ENCODE assay signal across 10 mouse cellular contexts in genomic region chr19:8838041-8838730, GRCm38 (mm10). TPM values are rescaled to one million over a fixed set of nuclear protein-coding genes. Genes with fewer than 3 reads are reported as not detected.
DNase-seq lines count a peak whose midpoint lies in the region; ATAC-seq and TF ChIP-seq lines count a peak whose summit lies in the region.
"Had no signal": no experiment of that assay in that cellular context is flagged by ENCODE, and none has a peak within 500 bp of the region (broad histone marks: within the 10 kb centered on the region; RNA-seq: fewer than 3 reads in every experiment).

No protein-coding gene starts in this region.

- intact Hi-C loops in gastrocnemius, adult 2 months (cut with DNase I), result no loop called here

- H3K4me1 ChIP-seq in E14TG2a.4 (replicated peaks; ENCODE audit: low read depth, low read length), result peaks cover 58% of the 10 kb centered on the region
- peaks cover 32% of the 10 kb centered on the region for H3K4me1 ChIP-seq in embryonic facial prominence, embryonic 15.5 days
- H3K4me1 ChIP-seq in hindbrain, embryonic 16.5 days (ENCODE audit: control insufficient read depth, insufficient read depth, low read depth, low read length), result peaks cover 12% of the 10 kb centered on the region
- H3K4me1 ChIP-seq in limb, embryonic 15.5 days, result peaks cover 32% of the 10 kb centered on the region

- ATAC-seq in embryonic facial prominence, embryonic 15.5 days (ENCODE audit: insufficient number of reproducible peaks, low FRiP score, low TSS enrichment, low read depth), result no peak
- peak; percentile 6; the same call in 1 of the 2 replicates for ATAC-seq in hindbrain, embryonic 16.5 days
- ATAC-seq in limb, embryonic 15.5 days (ENCODE audit: insufficient number of reproducible peaks, low FRiP score, low TSS enrichment, low read depth), result no peak

- H3K9ac ChIP-seq in embryonic facial prominence, embryonic 15.5 days, result peak overlapping the region; percentile 80
- H3K9ac ChIP-seq in hindbrain, embryonic 16.5 days (ENCODE audit: low read depth, low read length), result peak overlapping the region; percentile 75
- H3K9ac ChIP-seq in limb, embryonic 15.5 days, result peak overlapping the region; percentile 64; the same call in 1 of the 2 replicates

- peak overlapping the region; percentile 95 for H3K4me3 ChIP-seq in gastrocnemius, adult 2 months
- peak overlapping the region; percentile 76 for H3K4me3 ChIP-seq in E14TG2a.4 (replicated peaks; ENCODE audit: low read length)
- peak overlapping the region; percentile 61 for H3K4me3 ChIP-seq in embryonic facial prominence, embryonic 15.5 days (replicated peaks)
- peak overlapping the region; percentile 55 for H3K4me3 ChIP-seq in hindbrain, embryonic 16.5 days (ENCODE audit: low read length)
- H3K4me3 ChIP-seq in limb, embryonic 15.5 days, result peak overlapping the region; percentile 57

- DNase-seq in gastrocnemius, adult 2 months, result peak; percentile 51
- DNase-seq in gastrocnemius, postnatal 25 days, result no peak
- peak; percentile 24 for DNase-seq in naive thymus-derived CD4-positive, alpha-beta T cell, adult 2 months (ENCODE audit: low read depth)
- no peak for DNase-seq in Muller cell, postnatal 12 days (ENCODE audit: inconsistent ontology term)

- no peaks in the 10 kb centered on the region for H3K9me3 ChIP-seq in E14TG2a.4 (ENCODE audit: low read length)
- no peaks in the 10 kb centered on the region for H3K9me3 ChIP-seq in embryonic facial prominence, embryonic 15.5 days (replicated peaks)
- H3K9me3 ChIP-seq in hindbrain, embryonic 16.5 days (ENCODE audit: control insufficient read depth, low read length), result no peaks in the 10 kb centered on the region
- no peaks in the 10 kb centered on the region for H3K9me3 ChIP-seq in limb, embryonic 15.5 days
- H3K9me3 ChIP-seq: G1E had no signal

- peak overlapping the region; percentile 88 for H3K4me2 ChIP-seq in embryonic facial prominence, embryonic 15.5 days (replicated peaks)
- peak overlapping the region; percentile 89 for H3K4me2 ChIP-seq in hindbrain, embryonic 16.5 days (ENCODE audit: low read length)
- peak overlapping the region; percentile 80 for H3K4me2 ChIP-seq in limb, embryonic 15.5 days

- no peaks in the 10 kb centered on the region for H3K27me3 ChIP-seq in E14TG2a.4 (ENCODE audit: insufficient read depth, low read length)
- H3K27me3 ChIP-seq in embryonic facial prominence, embryonic 15.5 days, result no peaks in the 10 kb centered on the region
- H3K27me3 ChIP-seq in hindbrain, embryonic 16.5 days (replicated peaks; ENCODE audit: control insufficient read depth, insufficient read depth, low read length), result no peaks in the 10 kb centered on the region
- H3K27me3 ChIP-seq in limb, embryonic 15.5 days, result no peaks in the 10 kb centered on the region

- WGBS in embryonic facial prominence, embryonic 15.5 days, result 19% methylated on average over 15 of the region's 15 CpGs
- 2% methylated on average over 15 of the region's 15 CpGs for WGBS in hindbrain, embryonic 16.5 days
- 19% methylated on average over 15 of the region's 15 CpGs for WGBS in limb, embryonic 15.5 days

- TF ChIP-seq CTCF in gastrocnemius, adult 2 months (IDR thresholded peaks at IDR 0.05), result no peak
- TF ChIP-seq CTCF in E14TG2a.4 (conservative IDR thresholded peaks at IDR 0.05; ENCODE audit: low read length), result no peak

- H3K36me3 ChIP-seq in E14TG2a.4 (ENCODE audit: insufficient read depth, low read length), result peaks cover 47% of the 10 kb centered on the region
- peaks cover 25% of the 10 kb centered on the region for H3K36me3 ChIP-seq in embryonic facial prominence, embryonic 15.5 days
- H3K36me3 ChIP-seq in hindbrain, embryonic 16.5 days (ENCODE audit: control insufficient read depth, insufficient read depth, low read length), result peaks cover 13% of the 10 kb centered on the region
- peaks cover 34% of the 10 kb centered on the region for H3K36me3 ChIP-seq in limb, embryonic 15.5 days

- H3K27ac ChIP-seq in gastrocnemius, adult 2 months, result peak overlapping the region; percentile 94
- peak overlapping the region; percentile 98 for H3K27ac ChIP-seq in embryonic facial prominence, embryonic 15.5 days (replicated peaks)
- H3K27ac ChIP-seq in hindbrain, embryonic 16.5 days (ENCODE audit: low read depth, low read length), result peak overlapping the region; percentile 97
- H3K27ac ChIP-seq in limb, embryonic 15.5 days, result peak overlapping the region; percentile 98

RNA-seq across cellular contexts. Expression of gene Gng3, which starts 0.8 kb away (rescaled TPM):
- not detected for total RNA-seq in gastrocnemius, adult 2 months (2021)
- not detected for total RNA-seq in gastrocnemius, postnatal 25 days (2021)
- 5.1 and 7.5 TPM in 2 replicates for polyA plus RNA-seq in embryonic facial prominence, embryonic 15.5 days (2015; fragmentation: Nextera tagmentation; extraction: Ambion mirVana)
- polyA plus RNA-seq in hindbrain, embryonic 16.5 days (2015; fragmentation: Nextera tagmentation; extraction: Ambion mirVana), result 477 and 526 TPM in 2 replicates
- polyA plus RNA-seq in limb, embryonic 15.5 days (2015; fragmentation: Nextera tagmentation; extraction: Ambion mirVana), result 2.0 and 3.0 TPM in 2 replicates
- total RNA-seq: hematopoietic stem cell, adult 5-6 weeks had no signal
- polyA plus RNA-seq: G1E had no signal

RNA-seq across cellular contexts. Expression of gene Bscl2, which starts 0.9 kb away (rescaled TPM):
- total RNA-seq in gastrocnemius, adult 2 months (2021), result 10 to 100 TPM; 16.8 to 18.4 TPM
- total RNA-seq in gastrocnemius, postnatal 25 days (2021), result 10 to 100 TPM; 15.7 to 20.8 TPM
- polyA plus RNA-seq in embryonic facial prominence, embryonic 15.5 days (2015; fragmentation: Nextera tagmentation; extraction: Ambion mirVana), result 68.8 and 78.0 TPM in 2 replicates
- polyA plus RNA-seq in hindbrain, embryonic 16.5 days (2015; fragmentation: Nextera tagmentation; extraction: Ambion mirVana), result 117 TPM in 2 replicates
- 77.4 and 93.6 TPM in 2 replicates for polyA plus RNA-seq in limb, embryonic 15.5 days (2015; fragmentation: Nextera tagmentation; extraction: Ambion mirVana)

RNA-seq across cellular contexts. Expression of gene AC129217.1, which starts 8.6 kb away (rescaled TPM):
- total RNA-seq in gastrocnemius, adult 2 months (2021), result not detected
- not detected for total RNA-seq in gastrocnemius, postnatal 25 days (2021)
- not detected in 2 replicates for polyA plus RNA-seq in embryonic facial prominence, embryonic 15.5 days (2015; fragmentation: Nextera tagmentation; extraction: Ambion mirVana)
- not detected in 2 replicates for polyA plus RNA-seq in hindbrain, embryonic 16.5 days (2015; fragmentation: Nextera tagmentation; extraction: Ambion mirVana)
- not detected in 2 replicates for polyA plus RNA-seq in limb, embryonic 15.5 days (2015; fragmentation: Nextera tagmentation; extraction: Ambion mirVana)
- total RNA-seq: hematopoietic stem cell, adult 5-6 weeks had no signal

RNA-seq across cellular contexts. Expression of gene Lrrn4cl, which starts 12.4 kb away (rescaled TPM):
- 1 to 10 TPM; 7.3 to 7.8 TPM for total RNA-seq in gastrocnemius, adult 2 months (2021)
- 10 to 100 TPM in 1 of 2 experiments, 1 to 10 TPM in 1; 6.8 to 10.9 TPM for total RNA-seq in gastrocnemius, postnatal 25 days (2021)
- polyA plus RNA-seq in embryonic facial prominence, embryonic 15.5 days (2015; fragmentation: Nextera tagmentation; extraction: Ambion mirVana), result 2.0 and 3.5 TPM in 2 replicates
- polyA plus RNA-seq in hindbrain, embryonic 16.5 days (2015; fragmentation: Nextera tagmentation; extraction: Ambion mirVana), result 0.94 and 1.2 TPM in 2 replicates
- 3.1 and 4.3 TPM in 2 replicates for polyA plus RNA-seq in limb, embryonic 15.5 days (2015; fragmentation: Nextera tagmentation; extraction: Ambion mirVana)
- total RNA-seq: hematopoietic stem cell, adult 5-6 weeks had no signal
- polyA plus RNA-seq: G1E had no signal

RNA-seq across cellular contexts. Expression of gene Hnrnpul2, which starts 18.4 kb away (rescaled TPM):
- 10 to 100 TPM; 40.1 to 49.4 TPM for total RNA-seq in gastrocnemius, adult 2 months (2021)
- total RNA-seq in gastrocnemius, postnatal 25 days (2021), result 10 to 100 TPM; 34.7 to 38.6 TPM
- 6.0 and 7.1 TPM in 2 replicates for polyA plus RNA-seq in embryonic facial prominence, embryonic 15.5 days (2015; fragmentation: Nextera tagmentation; extraction: Ambion mirVana)
- 5.1 and 5.8 TPM in 2 replicates for polyA plus RNA-seq in hindbrain, embryonic 16.5 days (2015; fragmentation: Nextera tagmentation; extraction: Ambion mirVana)
- polyA plus RNA-seq in limb, embryonic 15.5 days (2015; fragmentation: Nextera tagmentation; extraction: Ambion mirVana), result 5.4 and 5.6 TPM in 2 replicates

Comparison
In these comparisons a context has a peak if more than half of its experiments do, and no peak if none do; other contexts are left out.
1. DNase-seq: peak in gastrocnemius, adult 2 months (single experiment) and naive thymus-derived CD4-positive, alpha-beta T cell, adult 2 months (single experiment); none in gastrocnemius, postnatal 25 days (single experiment) and Muller cell, postnatal 12 days (single experiment).
2. RNA of gene Gng3, which starts 0.8 kb away (polyA plus RNA-seq): 477 to 526 TPM in hindbrain, embryonic 16.5 days; 5.1 to 7.5 TPM in embryonic facial prominence, embryonic 15.5 days and 2.0 to 3.0 TPM in limb, embryonic 15.5 days; every median in the first group is over 10 times any median in the second.
3. Peak in every context shown above with its lines, with median percentiles within 50 percentile points of each other: H3K27ac ChIP-seq, H3K4me3 ChIP-seq, H3K4me2 ChIP-seq and H3K9ac ChIP-seq.